Mouse (Mus musculus) embryonic facial prominence, embryonic 10.5 days (tissue): ENCODE results near the gene Urad. TPM values are rescaled to one million over a fixed set of nuclear protein-coding genes. Genes with fewer than 3 reads are reported as not detected.

Experiments
- DNase-seq: peaks from one replicate; pipeline ENCODE4 v3.0.0-alpha.2; 2017; ENCODE audit warnings: low spot score
- H3K27ac ChIP-seq: fragments of 300-500 bp; sonication (generic); replicated peaks from 2 replicates; pipeline ENCODE4 v1.5.1; 2016; ENCODE audit warnings: mild to moderate bottlenecking
- H3K27me3 ChIP-seq: fragments of 300-500 bp; sonication (generic); replicated peaks from 2 replicates; pipeline ENCODE4 v1.6.1; 2016; ENCODE audit warnings: low read depth, mild to moderate bottlenecking; ENCODE audit not compliant: poor library complexity, severe bottlenecking
- H3K36me3 ChIP-seq: fragments of 300-500 bp; sonication (generic); replicated peaks from 2 replicates; pipeline ENCODE4 v1.6.1; 2016; ENCODE audit warnings: mild to moderate bottlenecking, moderate library complexity
- H3K4me1 ChIP-seq: fragments of 300-500 bp; sonication (generic); 2 replicates; pipeline ENCODE4 v1.6.1; 2016
- H3K4me3 ChIP-seq: fragments of 300-500 bp; sonication (generic); 2 replicates; pipeline ENCODE4 v1.5.1; 2016; ENCODE audit warnings: mild to moderate bottlenecking, moderate library complexity
- H3K9me3 ChIP-seq: fragments of 300-500 bp; sonication (generic); 2 replicates; pipeline ENCODE4 v1.6.1; 2016; ENCODE audit warnings: mild to moderate bottlenecking
- WGBS: fragments of 180-500 bp; shearing (Covaris S2); methylation state at CpG from one replicate; pipeline ENCODE4 v1.1.7; 2016; 5-methylcytosine and 5-hydroxymethylcytosine counted together
- microRNA-seq: library from miRNA; unstranded; fragments of <30 nt; microRNA quantifications from one replicate; pipeline ENCODE4, GENCODE M21; 2017
- polyA plus RNA-seq: library from polyadenylated mRNA; unstranded; fragments of >200 nt; fragmentation: Nextera tagmentation; extraction: Ambion mirVana; gene quantifications from 2 replicates; pipeline ENCODE4 v1.2.1, GENCODE M21; 2016

Urad gene
- polyA plus RNA-seq, 1 experiment from 2014 or later = not detected

DNA sequence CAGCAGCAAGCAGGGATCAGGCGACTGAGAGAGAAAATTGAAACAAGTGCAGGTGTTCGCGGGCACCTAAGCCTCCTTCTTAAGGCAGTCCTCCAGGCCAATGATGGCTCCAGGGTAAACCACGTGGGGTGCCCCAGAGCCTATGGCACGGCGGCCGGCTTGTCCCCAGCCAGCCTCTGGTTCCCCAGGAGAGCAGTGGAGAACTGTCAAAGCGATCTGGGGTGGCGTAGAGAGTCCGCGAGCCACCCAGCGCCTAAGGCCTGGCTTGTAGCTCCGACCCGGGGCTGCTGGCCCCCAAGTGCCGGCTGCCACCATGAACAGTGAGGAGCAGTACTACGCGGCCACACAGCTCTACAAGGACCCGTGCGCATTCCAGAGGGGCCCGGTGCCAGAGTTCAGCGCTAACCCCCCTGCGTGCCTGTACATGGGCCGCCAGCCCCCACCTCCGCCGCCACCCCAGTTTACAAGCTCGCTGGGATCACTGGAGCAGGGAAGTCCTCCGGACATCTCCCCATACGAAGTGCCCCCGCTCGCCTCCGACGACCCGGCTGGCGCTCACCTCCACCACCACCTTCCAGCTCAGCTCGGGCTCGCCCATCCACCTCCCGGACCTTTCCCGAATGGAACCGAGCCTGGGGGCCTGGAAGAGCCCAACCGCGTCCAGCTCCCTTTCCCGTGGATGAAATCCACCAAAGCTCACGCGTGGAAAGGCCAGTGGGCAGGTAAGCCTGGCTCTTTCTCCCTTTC, 52.1 kb downstream of the Urad start, which contains the start of gene Pdx1:
Pdx1 (plus strand) TSS at position 34 of the 747 bp plus-strand sequence.
- H3K4me3 ChIP-seq = peak within 1 kb of the TSS; percentile 25
- no peaks in the 10 kb centered on the region for H3K36me3 ChIP-seq
- H3K27me3 ChIP-seq = peaks cover 100% of the 10 kb centered on the region
- under 1% methylated on average over 44 of the region's 44 CpGs for WGBS
- peak; percentile 70 for DNase-seq
- no peak within 1 kb of the TSS for H3K27ac ChIP-seq
- no peaks in the 10 kb centered on the region for H3K9me3 ChIP-seq
- peaks cover 8% of the 10 kb centered on the region; the same call in 1 of the 2 replicates for H3K4me1 ChIP-seq

GRCm38 (mm10) chr5:147269371-147269770, 52.9 kb downstream of the Urad start:
- no peak overlapping the region for H3K4me3 ChIP-seq
- H3K27me3 ChIP-seq = peaks cover 100% of the 10 kb centered on the region
- no peak for DNase-seq
- peaks cover 5% of the 10 kb centered on the region; the same call in 1 of the 2 replicates for H3K4me1 ChIP-seq
- H3K27ac ChIP-seq = no peak overlapping the region
- no peaks in the 10 kb centered on the region for H3K36me3 ChIP-seq
- H3K9me3 ChIP-seq = no peaks in the 10 kb centered on the region
- WGBS = 5% methylated on average over 6 of the region's 6 CpGs

DNA sequence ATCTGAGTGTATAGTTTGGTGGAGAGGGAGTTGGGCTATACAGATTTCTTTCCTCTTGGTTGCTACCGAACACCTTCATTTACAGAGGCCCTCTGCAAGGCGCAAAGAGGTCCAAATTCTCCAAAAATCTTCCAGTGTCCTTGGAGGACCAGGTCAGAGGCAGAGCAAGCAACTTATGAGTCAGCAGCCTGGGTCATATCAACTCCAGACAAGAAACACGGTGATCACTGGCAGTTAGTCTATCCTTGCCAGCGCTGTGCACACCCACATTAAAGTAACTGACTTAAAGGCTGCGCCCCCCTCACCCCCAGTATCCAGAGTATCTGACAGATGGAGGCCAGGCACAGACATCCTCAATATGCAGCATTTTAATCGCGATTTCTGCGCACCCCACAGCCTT, 53.5 kb downstream of the Urad start:
- Histone ChIP-seq H3K4me3 (no peak overlapping the region), H3K4me1 (peaks cover 5% of the 10 kb centered on the region; the same call in 1 of the 2 replicates), H3K27me3 (peaks cover 100% of the 10 kb centered on the region), H3K9me3 (no peaks in the 10 kb centered on the region), H3K27ac (no peak overlapping the region), H3K36me3 (no peaks in the 10 kb centered on the region)
- WGBS = 5% methylated on average over 8 of the region's 8 CpGs
- peak; percentile 24 for DNase-seq

DNA sequence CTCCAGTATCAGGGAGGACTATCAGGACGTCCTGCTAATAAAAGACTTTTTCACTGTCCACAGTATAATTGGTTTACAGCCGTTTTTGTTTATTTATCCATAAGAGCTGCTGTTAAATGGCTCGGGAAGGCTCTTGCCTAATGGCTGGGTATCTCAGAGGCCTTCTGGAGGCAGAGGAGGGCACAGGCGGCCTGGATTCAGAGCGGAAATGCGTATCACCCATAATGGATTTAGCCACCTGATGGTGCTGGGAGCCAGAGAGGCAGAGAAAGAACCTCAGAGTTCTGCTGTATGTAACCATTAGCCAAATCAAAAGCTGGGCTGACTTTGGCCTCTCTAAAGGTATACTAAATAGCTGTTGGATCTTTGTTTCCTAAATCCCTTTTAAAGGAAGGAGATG, 54.8 kb downstream of the Urad start:
- Histone ChIP-seq H3K4me3 (no peak overlapping the region), H3K27me3 (peaks cover 100% of the 10 kb centered on the region), H3K36me3 (no peaks in the 10 kb centered on the region), H3K4me1 (peaks cover 5% of the 10 kb centered on the region; the same call in 1 of the 2 replicates), H3K9me3 (no peaks in the 10 kb centered on the region), H3K27ac (no peak overlapping the region)
- no peak for DNase-seq
- 10% methylated on average over 6 of the region's 6 CpGs for WGBS

Small RNA genes lying within 50 kb of the gene (microRNA-seq; reads per million reads assigned to microRNA genes)
- gene Mir7k = not detected

Other genes with a start within 250 kb of the Urad start
- gene Lnx2, start 245.9 kb downstream of the Urad start, polyA plus RNA-seq = 10.4 and 11.6 TPM in 2 replicates
- gene Polr1d, start 245.4 kb downstream of the Urad start, polyA plus RNA-seq = 135 and 141 TPM in 2 replicates
- gene Gsx1, start 133.7 kb downstream of the Urad start, polyA plus RNA-seq = 0.80 and 2.0 TPM in 2 replicates
- gene Pdx1, start 52.5 kb downstream of the Urad start, polyA plus RNA-seq = not detected in 2 replicates
- gene Cdx2, start 15.2 kb downstream of the Urad start, polyA plus RNA-seq = not detected in 2 replicates
- 0.06 and 0.09 TPM in 2 replicates for gene Flt3, start 78.0 kb upstream of the Urad start, polyA plus RNA-seq
- 59.7 and 60.9 TPM in 2 replicates for gene Pan3, start 107.7 kb upstream of the Urad start, polyA plus RNA-seq